Mouse (Mus musculus): ENCODE measurements at regions not wholly inside any gene's neighbourhood (a gene's known extent, or its start where the extent isn't known, plus 50 kb on each side); places are given as distances from the start of the nearest gene placed in this dataset.

- Histone ChIP-seq H3K27me3 (replicated peaks; ENCODE audit: control insufficient read depth, insufficient read depth, low read length) (no peaks in the 10 kb centered on the region), H3K4me3 (ENCODE audit: low read depth, low read length) (no peak overlapping the region), H3K9ac (ENCODE audit: low read length) (no peak overlapping the region), H3K4me1 (replicated peaks; ENCODE audit: control insufficient read depth, insufficient read depth, low read length) (no peaks in the 10 kb centered on the region), H3K4me2 (ENCODE audit: low read length) (no peak overlapping the region), H3K27ac (ENCODE audit: low read depth) (no peak overlapping the region), H3K36me3 (ENCODE audit: control insufficient read depth, insufficient read depth, low read length) (no peaks in the 10 kb centered on the region), H3K9me3 (ENCODE audit: control insufficient read depth, low read length) (no peaks in the 10 kb centered on the region)
- WGBS = 83% methylated on average over 6 of the region's 6 CpGs
- no peak for ATAC-seq (replicated peaks; ENCODE audit: low FRiP score, low TSS enrichment, low read depth)
- DNase-seq (ENCODE audit: low spot score) = no peak
Observed at GRCm38 (mm10) chr16:24120836-24121235, 132.2 kb upstream of the Bcl6 start.

DNA sequence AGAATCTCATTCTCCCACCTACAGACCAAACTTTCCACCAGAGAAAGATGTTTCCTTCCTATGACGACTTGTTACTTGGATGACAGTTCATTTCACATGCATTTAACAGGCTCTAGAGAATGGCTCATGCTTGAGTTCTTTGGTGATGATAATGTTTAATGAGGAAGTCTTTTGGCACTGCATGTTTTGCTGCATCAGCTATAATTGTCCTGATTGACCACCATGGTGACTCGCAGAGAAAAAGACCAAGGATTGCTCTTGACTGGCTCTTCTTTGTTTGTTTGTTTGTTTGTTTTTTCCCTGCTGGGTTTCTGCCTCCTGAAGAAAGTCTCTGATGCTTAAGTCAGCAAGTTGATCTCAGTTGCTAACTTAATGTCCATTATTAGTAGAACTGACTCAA is 129.8 kb upstream of the Bcl6 start:
- DNase-seq (ENCODE audit: low spot score) (no peak), ATAC-seq (replicated peaks; ENCODE audit: low FRiP score, low TSS enrichment, low read depth) (no peak)
- Histone ChIP-seq H3K27me3 (replicated peaks; ENCODE audit: control insufficient read depth, insufficient read depth, low read length) (no peaks in the 10 kb centered on the region), H3K27ac (ENCODE audit: low read depth) (no peak overlapping the region), H3K9me3 (ENCODE audit: control insufficient read depth, low read length) (no peaks in the 10 kb centered on the region), H3K36me3 (ENCODE audit: control insufficient read depth, insufficient read depth, low read length) (no peaks in the 10 kb centered on the region), H3K4me3 (ENCODE audit: low read depth, low read length) (no peak overlapping the region), H3K9ac (ENCODE audit: low read length) (no peak overlapping the region), H3K4me2 (ENCODE audit: low read length) (no peak overlapping the region), H3K4me1 (replicated peaks; ENCODE audit: control insufficient read depth, insufficient read depth, low read length) (no peaks in the 10 kb centered on the region)
- 82% methylated on average over 2 of the region's 2 CpGs for WGBS

DNA sequence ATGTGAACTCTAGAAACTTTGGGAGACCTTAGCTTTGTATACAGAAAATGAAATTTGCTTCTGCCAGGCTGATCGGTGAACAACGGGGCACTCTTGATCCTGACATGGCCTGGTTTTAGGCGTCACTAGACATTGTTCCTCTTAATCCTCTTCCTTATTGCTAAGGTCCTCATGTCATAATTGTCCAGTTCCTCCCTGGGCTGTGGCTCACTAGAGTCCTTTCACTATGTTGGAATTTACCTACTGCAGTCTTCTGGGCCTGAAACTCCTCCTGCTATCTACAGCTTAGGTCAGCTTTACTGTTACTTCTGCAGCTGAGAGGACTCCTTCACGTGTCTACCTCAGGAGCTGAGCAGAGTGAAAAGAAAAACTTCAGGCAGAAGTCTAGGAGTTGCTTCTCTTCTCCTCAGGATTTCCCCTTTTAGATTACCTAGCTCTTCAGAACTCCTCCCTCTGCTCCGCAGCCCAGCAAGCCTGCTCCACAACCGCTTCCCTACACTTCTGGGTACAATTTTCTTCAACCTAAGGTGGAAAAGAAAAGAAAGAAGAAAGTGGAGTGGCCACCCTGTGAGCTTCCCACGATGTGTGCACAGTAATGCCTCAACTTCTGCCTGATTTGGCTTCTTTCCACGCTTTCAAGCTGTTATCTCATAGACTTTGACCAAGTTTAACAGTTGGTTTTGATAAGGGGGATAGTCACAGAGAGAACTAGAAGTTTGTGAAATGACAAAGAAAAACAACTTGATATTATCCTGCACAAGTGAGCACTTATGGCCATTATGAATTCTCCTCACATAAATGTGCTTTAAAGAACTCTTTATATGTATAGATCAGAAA is 114.4 kb upstream of the Bcl6 start:
- Histone ChIP-seq H3K36me3 (ENCODE audit: control insufficient read depth, insufficient read depth, low read length) (no peaks in the 10 kb centered on the region), H3K27me3 (replicated peaks; ENCODE audit: control insufficient read depth, insufficient read depth, low read length) (no peaks in the 10 kb centered on the region), H3K27ac (ENCODE audit: low read depth) (peak overlapping the region; percentile 48), H3K9ac (ENCODE audit: low read length) (no peak overlapping the region), H3K4me3 (ENCODE audit: low read depth, low read length) (no peak overlapping the region), H3K4me2 (ENCODE audit: low read length) (no peak overlapping the region), H3K4me1 (replicated peaks; ENCODE audit: control insufficient read depth, insufficient read depth, low read length) (no peaks in the 10 kb centered on the region), H3K9me3 (ENCODE audit: control insufficient read depth, low read length) (no peaks in the 10 kb centered on the region)
- ATAC-seq (replicated peaks; ENCODE audit: low FRiP score, low TSS enrichment, low read depth) (0 out of 2 replicates have a peak, but pooled peaks have one; percentile 36), DNase-seq (ENCODE audit: low spot score) (no peak)
- WGBS = 67% methylated on average over 8 of the region's 8 CpGs

- ATAC-seq (replicated peaks; ENCODE audit: low FRiP score, low TSS enrichment, low read depth) (no peak), DNase-seq (ENCODE audit: low spot score) (no peak)
- H3K9ac ChIP-seq (ENCODE audit: low read length) = no peak overlapping the region
- no peaks in the 10 kb centered on the region for H3K4me1 ChIP-seq (replicated peaks; ENCODE audit: control insufficient read depth, insufficient read depth, low read length)
- H3K36me3 ChIP-seq (ENCODE audit: control insufficient read depth, insufficient read depth, low read length) = no peaks in the 10 kb centered on the region
- 86% methylated on average over 8 of the region's 8 CpGs for WGBS
- H3K9me3 ChIP-seq (ENCODE audit: control insufficient read depth, low read length) = no peaks in the 10 kb centered on the region
- H3K4me3 ChIP-seq (ENCODE audit: low read depth, low read length) = no peak overlapping the region
- H3K4me2 ChIP-seq (ENCODE audit: low read length) = no peak overlapping the region
- H3K27me3 ChIP-seq (replicated peaks; ENCODE audit: control insufficient read depth, insufficient read depth, low read length) = no peaks in the 10 kb centered on the region
- no peak overlapping the region for H3K27ac ChIP-seq (ENCODE audit: low read depth)
Observed at GRCm38 (mm10) chr16:24097596-24097995, 108.9 kb upstream of the Bcl6 start.

- no peaks in the 10 kb centered on the region for H3K27me3 ChIP-seq (replicated peaks; ENCODE audit: control insufficient read depth, insufficient read depth, low read length)
- no peaks in the 10 kb centered on the region for H3K9me3 ChIP-seq (ENCODE audit: control insufficient read depth, low read length)
- H3K36me3 ChIP-seq (ENCODE audit: control insufficient read depth, insufficient read depth, low read length) = no peaks in the 10 kb centered on the region
- no peak overlapping the region for H3K27ac ChIP-seq (ENCODE audit: low read depth)
- DNase-seq (ENCODE audit: low spot score) = no peak
- ATAC-seq (replicated peaks; ENCODE audit: low FRiP score, low TSS enrichment, low read depth) = no peak
- no peak overlapping the region for H3K4me3 ChIP-seq (ENCODE audit: low read depth, low read length)
- H3K4me2 ChIP-seq (ENCODE audit: low read length) = no peak overlapping the region
- 64% methylated on average over 1 of the region's 1 CpGs for WGBS
- H3K9ac ChIP-seq (ENCODE audit: low read length) = no peak overlapping the region
- H3K4me1 ChIP-seq (replicated peaks; ENCODE audit: control insufficient read depth, insufficient read depth, low read length) = no peaks in the 10 kb centered on the region
Observed at GRCm38 (mm10) chr16:24096076-24096475, 107.4 kb upstream of the Bcl6 start.

DNA sequence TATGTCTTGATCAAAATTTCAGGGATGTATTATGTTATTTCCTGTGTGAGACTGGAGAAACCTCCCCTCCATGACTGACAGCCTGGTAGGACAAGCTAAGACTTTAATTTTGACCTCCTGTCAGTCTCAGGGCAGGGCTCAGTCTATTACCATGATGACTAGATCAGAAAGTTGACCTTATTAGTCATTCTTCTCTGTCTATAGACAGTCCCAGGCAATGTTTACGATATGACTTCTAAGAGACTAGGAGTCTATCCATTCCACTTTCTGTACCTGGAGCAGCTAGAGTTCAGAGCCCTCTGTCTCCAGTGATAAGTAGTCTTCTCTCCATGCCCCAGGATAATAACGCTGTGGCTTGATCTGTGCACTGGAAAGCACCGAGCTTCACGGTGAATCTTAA is 107.0 kb upstream of the Bcl6 start:
- H3K27me3 ChIP-seq (replicated peaks; ENCODE audit: control insufficient read depth, insufficient read depth, low read length) = no peaks in the 10 kb centered on the region
- no peaks in the 10 kb centered on the region for H3K9me3 ChIP-seq (ENCODE audit: control insufficient read depth, low read length)
- no peak overlapping the region for H3K27ac ChIP-seq (ENCODE audit: low read depth)
- DNase-seq (ENCODE audit: low spot score) (no peak), ATAC-seq (replicated peaks; ENCODE audit: low FRiP score, low TSS enrichment, low read depth) (no peak)
- no peaks in the 10 kb centered on the region for H3K4me1 ChIP-seq (replicated peaks; ENCODE audit: control insufficient read depth, insufficient read depth, low read length)
- no peak overlapping the region for H3K4me3 ChIP-seq (ENCODE audit: low read depth, low read length)
- no peak overlapping the region for H3K9ac ChIP-seq (ENCODE audit: low read length)
- H3K4me2 ChIP-seq (ENCODE audit: low read length) = no peak overlapping the region
- no peaks in the 10 kb centered on the region for H3K36me3 ChIP-seq (ENCODE audit: control insufficient read depth, insufficient read depth, low read length)
- 80% methylated on average over 4 of the region's 4 CpGs for WGBS

GRCm38 (mm10) chr16:24094566-24094965 is 105.9 kb upstream of the Bcl6 start:
- Histone ChIP-seq H3K4me2 (ENCODE audit: low read length) (no peak overlapping the region), H3K4me3 (ENCODE audit: low read depth, low read length) (no peak overlapping the region), H3K27me3 (replicated peaks; ENCODE audit: control insufficient read depth, insufficient read depth, low read length) (no peaks in the 10 kb centered on the region), H3K27ac (ENCODE audit: low read depth) (no peak overlapping the region), H3K4me1 (replicated peaks; ENCODE audit: control insufficient read depth, insufficient read depth, low read length) (no peaks in the 10 kb centered on the region), H3K9ac (ENCODE audit: low read length) (no peak overlapping the region), H3K9me3 (ENCODE audit: control insufficient read depth, low read length) (no peaks in the 10 kb centered on the region), H3K36me3 (ENCODE audit: control insufficient read depth, insufficient read depth, low read length) (no peaks in the 10 kb centered on the region)
- 90% methylated on average over 6 of the region's 6 CpGs for WGBS
- DNase-seq (ENCODE audit: low spot score) (no peak), ATAC-seq (replicated peaks; ENCODE audit: low FRiP score, low TSS enrichment, low read depth) (no peak)

DNA sequence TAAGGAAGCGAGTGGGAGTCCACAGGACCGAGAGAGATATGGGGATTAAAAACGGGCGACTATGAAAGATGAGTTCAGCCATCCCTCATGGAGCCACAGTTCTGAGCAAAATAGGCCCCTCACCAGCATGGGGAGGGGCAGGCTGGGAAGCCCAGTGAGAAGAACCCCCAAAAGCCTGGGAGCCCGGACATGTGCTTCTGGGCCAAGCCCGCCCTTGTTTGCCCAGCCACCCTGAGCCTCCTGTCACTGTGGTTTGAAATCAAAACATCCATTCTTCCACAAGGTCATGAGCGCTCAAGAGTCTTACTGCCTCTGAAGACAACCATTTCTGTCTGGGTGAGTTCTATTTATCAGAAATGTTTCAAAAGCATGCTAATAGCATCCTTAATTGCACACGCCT is 105.0 kb upstream of the Bcl6 start:
- Histone ChIP-seq H3K36me3 (ENCODE audit: control insufficient read depth, insufficient read depth, low read length) (no peaks in the 10 kb centered on the region), H3K4me2 (ENCODE audit: low read length) (no peak overlapping the region), H3K27me3 (replicated peaks; ENCODE audit: control insufficient read depth, insufficient read depth, low read length) (no peaks in the 10 kb centered on the region), H3K4me3 (ENCODE audit: low read depth, low read length) (no peak overlapping the region), H3K9me3 (ENCODE audit: control insufficient read depth, low read length) (no peaks in the 10 kb centered on the region), H3K4me1 (replicated peaks; ENCODE audit: control insufficient read depth, insufficient read depth, low read length) (no peaks in the 10 kb centered on the region), H3K27ac (ENCODE audit: low read depth) (no peak overlapping the region), H3K9ac (ENCODE audit: low read length) (no peak overlapping the region)
- no peak for ATAC-seq (replicated peaks; ENCODE audit: low FRiP score, low TSS enrichment, low read depth)
- WGBS = 84% methylated on average over 8 of the region's 8 CpGs
- peak; percentile 36 for DNase-seq (ENCODE audit: low spot score)

Data from intestine, embryonic 14.5 days (tissue).